Mouse (Mus musculus) limb, embryonic 13.5 days (tissue): ENCODE data around the gene Krt80. TPM values are rescaled to one million over a fixed set of nuclear protein-coding genes. Genes with fewer than 3 reads are reported as not detected.

Source experiments
- ATAC-seq: fragments of 200-750 bp; cut with Nextera tagmentation; 2 replicates; pipeline ENCODE4 v1.8.0; 2017; ENCODE audit warnings: low read depth, moderate number of reproducible peaks, moderate TSS enrichment; ENCODE audit not compliant: low FRiP score
- H3K27ac ChIP-seq: fragments of 300-500 bp; sonication (generic); 2 replicates; pipeline ENCODE4 v1.5.1; 2015; ENCODE audit warnings: inconsistent platforms, mild to moderate bottlenecking, moderate library complexity
- H3K27me3 ChIP-seq: fragments of 300-500 bp; sonication (generic); 2 replicates; pipeline ENCODE4 v1.6.1; 2015; ENCODE audit warnings: mild to moderate bottlenecking, inconsistent platforms
- H3K36me3 ChIP-seq: fragments of 300-500 bp; sonication (generic); 2 replicates; pipeline ENCODE4 v1.6.1; 2015; ENCODE audit warnings: inconsistent platforms, mild to moderate bottlenecking, moderate library complexity
- H3K4me1 ChIP-seq: fragments of 300-500 bp; sonication (generic); 2 replicates; pipeline ENCODE4 v1.6.1; 2015; ENCODE audit warnings: inconsistent platforms
- H3K4me2 ChIP-seq: fragments of 300-500 bp; sonication (generic); replicated peaks from 2 replicates; pipeline ENCODE4 v1.6.1; 2015; ENCODE audit warnings: inconsistent platforms, mild to moderate bottlenecking, moderate library complexity
- H3K4me3 ChIP-seq: fragments of 300-500 bp; sonication (generic); 2 replicates; pipeline ENCODE4 v1.5.1; 2015; ENCODE audit warnings: moderate library complexity, mild to moderate bottlenecking, inconsistent platforms
- H3K9ac ChIP-seq: fragments of 300-500 bp; sonication (generic); 2 replicates; pipeline ENCODE4 v1.6.1; 2015; ENCODE audit warnings: mild to moderate bottlenecking, inconsistent platforms
- H3K9me3 ChIP-seq: fragments of 300-500 bp; sonication (generic); 2 replicates; pipeline ENCODE4 v1.6.1; 2016; ENCODE audit warnings: inconsistent platforms
- WGBS: fragments of 180-500 bp; shearing (Covaris S2); methylation state at CpG from one replicate; pipeline ENCODE4 v1.1.7; 2015; 5-methylcytosine and 5-hydroxymethylcytosine counted together
- polyA plus RNA-seq: library from polyadenylated mRNA; unstranded; fragments of >200 nt; fragmentation: Nextera tagmentation; extraction: Ambion mirVana; gene quantifications from 2 replicates; pipeline ENCODE4 v1.2.1, GENCODE M21; 2015

The Krt80 gene
- polyA plus RNA-seq, 1 experiment from 2014 or later, result 1.0 TPM

GRCm38 (mm10) chr15:101392251-101392650 lies 22.3 kb upstream of the Krt80 start:
- Histone ChIP-seq H3K27me3 (no peaks in the 10 kb centered on the region), H3K4me1 (peaks cover 22% of the 10 kb centered on the region)

GRCm38 (mm10) chr15:101390203-101390602 lies 20.2 kb upstream of the Krt80 start:
- H3K4me2 ChIP-seq, result no peak overlapping the region
- no peak overlapping the region for H3K27ac ChIP-seq
- H3K4me1 ChIP-seq, result 0 out of 2 replicates have a peak, but pooled peaks cover 6% of the 10 kb centered on the region
- no peak for ATAC-seq
- 83% methylated on average over 5 of the region's 5 CpGs for WGBS
- no peaks in the 10 kb centered on the region for H3K27me3 ChIP-seq
- no peaks in the 10 kb centered on the region for H3K36me3 ChIP-seq
- H3K4me3 ChIP-seq, result no peak overlapping the region
- H3K9me3 ChIP-seq, result no peaks in the 10 kb centered on the region
- H3K9ac ChIP-seq, result no peak overlapping the region

More at GRCm38 (mm10) chr15:101392251-101392650, 22.3 kb upstream of the Krt80 start:
- WGBS, result 60% methylated on average over 5 of the region's 5 CpGs
- H3K4me2 ChIP-seq, result no peak overlapping the region
- no peak for ATAC-seq
- no peaks in the 10 kb centered on the region for H3K36me3 ChIP-seq
- no peak overlapping the region for H3K27ac ChIP-seq
- H3K9me3 ChIP-seq, result no peaks in the 10 kb centered on the region
- H3K4me3 ChIP-seq, result no peak overlapping the region
- H3K9ac ChIP-seq, result no peak overlapping the region

- Histone ChIP-seq H3K4me2 (no peak overlapping the region), H3K4me3 (no peak overlapping the region), H3K9ac (no peak overlapping the region), H3K36me3 (no peaks in the 10 kb centered on the region), H3K27me3 (no peaks in the 10 kb centered on the region), H3K27ac (no peak overlapping the region), H3K9me3 (no peaks in the 10 kb centered on the region), H3K4me1 (0 out of 2 replicates have a peak, but pooled peaks cover 6% of the 10 kb centered on the region)
- 45% methylated on average over 5 of the region's 5 CpGs for WGBS
- ATAC-seq, result no peak
Measured at GRCm38 (mm10) chr15:101388034-101388541, 18.1 kb upstream of the Krt80 start.

- 0 out of 2 replicates have a peak, but pooled peaks cover 6% of the 10 kb centered on the region for H3K4me1 ChIP-seq
Measured at GRCm38 (mm10) chr15:101387176-101387575, 17.2 kb upstream of the Krt80 start.

GRCm38 (mm10) chr15:101385064-101385463 lies 15.1 kb upstream of the Krt80 start:
- H3K4me1 ChIP-seq, result 0 out of 2 replicates have a peak, but pooled peaks cover 6% of the 10 kb centered on the region
- no peak for ATAC-seq
- no peak overlapping the region for H3K4me2 ChIP-seq
- H3K27ac ChIP-seq, result no peak overlapping the region
- no peaks in the 10 kb centered on the region for H3K9me3 ChIP-seq
- H3K4me3 ChIP-seq, result no peak overlapping the region
- 81% methylated on average over 6 of the region's 6 CpGs for WGBS
- H3K9ac ChIP-seq, result no peak overlapping the region
- H3K36me3 ChIP-seq, result no peaks in the 10 kb centered on the region
- H3K27me3 ChIP-seq, result no peaks in the 10 kb centered on the region

More at GRCm38 (mm10) chr15:101387176-101387575, 17.2 kb upstream of the Krt80 start:
- Histone ChIP-seq H3K27ac (no peak overlapping the region), H3K9ac (no peak overlapping the region), H3K9me3 (no peaks in the 10 kb centered on the region), H3K36me3 (no peaks in the 10 kb centered on the region), H3K4me2 (no peak overlapping the region), H3K27me3 (no peaks in the 10 kb centered on the region), H3K4me3 (no peak overlapping the region)
- WGBS, result 58% methylated on average over 3 of the region's 3 CpGs
- no peak for ATAC-seq

- no peak overlapping the region for H3K4me2 ChIP-seq
- no peak overlapping the region for H3K27ac ChIP-seq
- no peaks in the 10 kb centered on the region for H3K9me3 ChIP-seq
- no peak overlapping the region for H3K4me3 ChIP-seq
- ATAC-seq, result no peak
- 64% methylated on average over 7 of the region's 7 CpGs for WGBS
- H3K9ac ChIP-seq, result no peak overlapping the region
- H3K27me3 ChIP-seq, result no peaks in the 10 kb centered on the region
- H3K36me3 ChIP-seq, result no peaks in the 10 kb centered on the region
- 0 out of 2 replicates have a peak, but pooled peaks cover 6% of the 10 kb centered on the region for H3K4me1 ChIP-seq
Measured at GRCm38 (mm10) chr15:101384610-101385009, 14.6 kb upstream of the Krt80 start.

- Histone ChIP-seq H3K9me3 (no peaks in the 10 kb centered on the region), H3K27me3 (no peaks in the 10 kb centered on the region)
Measured at GRCm38 (mm10) chr15:101382811-101383210, 12.8 kb upstream of the Krt80 start.

GRCm38 (mm10) chr15:101381758-101382157 lies 11.8 kb upstream of the Krt80 start:
- Histone ChIP-seq H3K9me3 (no peaks in the 10 kb centered on the region), H3K27me3 (no peaks in the 10 kb centered on the region), H3K36me3 (no peaks in the 10 kb centered on the region), H3K4me2 (no peak overlapping the region), H3K4me3 (no peak overlapping the region), H3K4me1 (no peaks in the 10 kb centered on the region), H3K9ac (no peak overlapping the region), H3K27ac (no peak overlapping the region)
- no peak for ATAC-seq
- 68% methylated on average over 9 of the region's 9 CpGs for WGBS

More at GRCm38 (mm10) chr15:101382811-101383210, 12.8 kb upstream of the Krt80 start:
- ATAC-seq, result no peak
- H3K36me3 ChIP-seq, result no peaks in the 10 kb centered on the region
- H3K4me2 ChIP-seq, result no peak overlapping the region
- H3K4me3 ChIP-seq, result no peak overlapping the region
- H3K4me1 ChIP-seq, result no peaks in the 10 kb centered on the region
- 82% methylated on average over 11 of the region's 11 CpGs for WGBS
- H3K27ac ChIP-seq, result no peak overlapping the region
- no peak overlapping the region for H3K9ac ChIP-seq

- no peak for ATAC-seq
- 76% methylated on average over 5 of the region's 5 CpGs for WGBS
Measured at GRCm38 (mm10) chr15:101378646-101379045, 8.7 kb upstream of the Krt80 start.

GRCm38 (mm10) chr15:101376776-101377061 lies 6.8 kb upstream of the Krt80 start:
- H3K36me3 ChIP-seq, result no peaks in the 10 kb centered on the region
- no peaks in the 10 kb centered on the region for H3K27me3 ChIP-seq
- H3K9me3 ChIP-seq, result no peaks in the 10 kb centered on the region
- WGBS, result 71% methylated on average over 5 of the region's 5 CpGs
- H3K4me2 ChIP-seq, result no peak overlapping the region
- H3K4me3 ChIP-seq, result no peak overlapping the region
- ATAC-seq, result no peak
- H3K9ac ChIP-seq, result no peak overlapping the region
- H3K4me1 ChIP-seq, result peaks cover 6% of the 10 kb centered on the region; the same call in 1 of the 2 replicates
- H3K27ac ChIP-seq, result no peak overlapping the region

More at GRCm38 (mm10) chr15:101378646-101379045, 8.7 kb upstream of the Krt80 start:
- H3K36me3 ChIP-seq, result no peaks in the 10 kb centered on the region
- H3K4me1 ChIP-seq, result peaks cover 6% of the 10 kb centered on the region; the same call in 1 of the 2 replicates
- H3K4me2 ChIP-seq, result no peak overlapping the region
- no peak overlapping the region for H3K4me3 ChIP-seq
- no peak overlapping the region for H3K27ac ChIP-seq
- H3K27me3 ChIP-seq, result no peaks in the 10 kb centered on the region
- no peak overlapping the region for H3K9ac ChIP-seq
- no peaks in the 10 kb centered on the region for H3K9me3 ChIP-seq

GRCm38 (mm10) chr15:101375956-101376775 lies 6.2 kb upstream of the Krt80 start:
- no peak overlapping the region for H3K4me3 ChIP-seq
- H3K36me3 ChIP-seq, result no peaks in the 10 kb centered on the region
- 71% methylated on average over 6 of the region's 6 CpGs for WGBS
- no peak overlapping the region for H3K9ac ChIP-seq
- no peaks in the 10 kb centered on the region for H3K27me3 ChIP-seq
- peaks cover 6% of the 10 kb centered on the region; the same call in 1 of the 2 replicates for H3K4me1 ChIP-seq
- H3K4me2 ChIP-seq, result no peak overlapping the region
- H3K27ac ChIP-seq, result no peak overlapping the region
- H3K9me3 ChIP-seq, result no peaks in the 10 kb centered on the region
- no peak for ATAC-seq

- no peak for ATAC-seq
- Histone ChIP-seq H3K36me3 (no peaks in the 10 kb centered on the region), H3K4me1 (peaks cover 10% of the 10 kb centered on the region), H3K27me3 (no peaks in the 10 kb centered on the region), H3K9me3 (no peaks in the 10 kb centered on the region), H3K4me3 (no peak overlapping the region), H3K9ac (no peak overlapping the region), H3K4me2 (no peak overlapping the region), H3K27ac (no peak overlapping the region)
- WGBS, result 51% methylated on average over 4 of the region's 4 CpGs
Measured at GRCm38 (mm10) chr15:101374879-101375278, 4.9 kb upstream of the Krt80 start.
